Mouse (Mus musculus) midbrain, embryonic 11.5 days (tissue): ENCODE results near the gene Gm47969. TPM values are rescaled to one million over a fixed set of nuclear protein-coding genes. Genes with fewer than 3 reads are reported as not detected.

Source experiments
- ATAC-seq: fragments of 200-750 bp; cut with Nextera tagmentation; 2 replicates; pipeline ENCODE4 v1.8.0; 2017; ENCODE audit warnings: moderate TSS enrichment, moderate library complexity; ENCODE audit not compliant: low FRiP score
- DNase-seq: peaks from one replicate; pipeline ENCODE4 v3.0.0; 2015; ENCODE audit warnings: low spot score; ENCODE audit errors: missing footprints
- H3K27ac ChIP-seq: fragments of 300-500 bp; sonication (generic); 2 replicates; pipeline ENCODE4 v1.5.1; 2014; ENCODE audit warnings: low read depth, low read length
- H3K27me3 ChIP-seq: fragments of 300-500 bp; sonication (generic); 2 replicates; pipeline ENCODE4 v1.6.1; 2014; ENCODE audit warnings: mild to moderate bottlenecking, low read length, moderate library complexity, mixed read lengths; ENCODE audit not compliant: control insufficient read depth, insufficient read depth
- H3K36me3 ChIP-seq: fragments of 300-500 bp; sonication (generic); 2 replicates; pipeline ENCODE4 v1.6.1; 2014; ENCODE audit warnings: mild to moderate bottlenecking, low read length, moderate library complexity, mixed read lengths; ENCODE audit not compliant: control insufficient read depth, insufficient read depth
- H3K4me1 ChIP-seq: fragments of 300-500 bp; sonication (generic); 2 replicates; pipeline ENCODE4 v1.6.1; 2014; ENCODE audit warnings: low read length; ENCODE audit not compliant: control insufficient read depth, insufficient read depth
- H3K4me2 ChIP-seq: fragments of 300-500 bp; sonication (generic); 2 replicates; pipeline ENCODE4 v1.6.1; 2014; ENCODE audit warnings: mild to moderate bottlenecking, moderate library complexity
- H3K4me3 ChIP-seq: fragments of 300-500 bp; sonication (generic); 2 replicates; pipeline ENCODE4 v1.5.1; 2014; ENCODE audit warnings: low read depth, low read length
- H3K9ac ChIP-seq: fragments of 300-500 bp; sonication (generic); 2 replicates; pipeline ENCODE4 v1.6.1; 2014; ENCODE audit warnings: low read length
- H3K9me3 ChIP-seq: fragments of 300-500 bp; sonication (generic); 2 replicates; pipeline ENCODE4 v1.6.1; 2016; ENCODE audit warnings: low read length; ENCODE audit not compliant: control insufficient read depth
- WGBS: fragments of 180-500 bp; shearing (Covaris S2); extraction: QIAGEN DNeasy Blood & Tissue Kit; methylation state at CpG from one replicate; pipeline ENCODE4 v1.1.7; 2014; 5-methylcytosine and 5-hydroxymethylcytosine counted together
- polyA plus RNA-seq: library from polyadenylated mRNA; unstranded; fragments of >200 nt; fragmentation: Nextera tagmentation; extraction: Ambion mirVana; gene quantifications from 2 replicates; pipeline ENCODE4 v1.2.1, GENCODE M21; 2014

Gm47969 gene
- polyA plus RNA-seq, 1 experiment from 2014 or later = not detected

DNA sequence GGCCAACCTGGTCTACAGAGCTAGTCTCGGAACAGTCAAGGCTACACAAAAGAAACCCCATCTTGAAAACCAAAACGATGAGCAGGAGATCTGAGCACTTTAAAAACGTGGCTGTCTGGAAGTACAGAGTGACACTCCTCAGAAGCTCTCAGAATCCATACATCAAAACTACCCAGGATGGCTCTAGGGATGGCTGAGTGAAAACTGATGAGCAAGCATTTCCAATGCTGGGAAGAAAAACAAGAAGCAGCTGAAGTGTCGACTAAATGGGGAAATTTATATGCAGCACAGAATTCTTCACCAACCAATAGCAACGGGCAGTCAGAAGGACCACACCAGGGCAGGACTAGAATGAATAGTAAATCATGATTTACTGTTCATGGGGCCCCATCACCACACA lies 10.2 kb upstream of the Gm47969 start:
- no peak overlapping the region for H3K4me2 ChIP-seq

DNA sequence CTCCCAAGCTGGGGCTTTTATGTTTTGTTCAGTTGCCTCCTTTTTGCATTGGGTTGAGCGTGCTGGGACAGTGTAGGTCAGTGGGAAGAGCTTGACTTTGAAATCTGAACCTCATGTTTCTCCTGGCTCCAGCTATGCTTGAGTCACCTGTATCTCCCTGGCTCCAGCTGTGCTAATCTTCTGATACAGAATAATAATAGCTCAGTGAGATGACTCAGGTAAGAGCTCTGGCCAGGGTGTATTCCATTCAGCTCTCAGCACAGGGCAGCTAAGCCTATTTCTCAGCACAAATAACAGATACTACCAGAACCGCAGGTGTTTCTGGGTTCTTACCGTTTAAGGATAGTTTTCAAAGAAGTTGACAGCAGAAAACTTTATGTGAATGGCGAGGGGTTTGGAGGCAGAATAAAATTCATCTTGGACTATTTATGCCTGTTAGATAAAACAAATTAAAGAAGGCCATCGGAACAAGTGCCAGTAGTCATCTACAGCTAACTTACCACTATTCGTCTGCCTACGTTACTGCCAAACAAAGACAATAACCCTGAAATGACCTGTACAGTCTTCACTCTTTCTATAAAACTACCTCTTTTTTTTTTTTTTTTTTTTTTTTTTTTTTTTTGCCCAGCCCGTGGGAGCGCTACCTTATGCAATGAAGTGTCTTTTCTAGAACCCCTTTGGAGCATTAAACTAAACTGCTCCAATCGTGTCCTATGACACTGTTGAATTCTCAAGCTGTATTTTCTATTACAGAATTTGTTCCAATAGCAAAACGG lies 7.7 kb upstream of the Gm47969 start:
- no peak overlapping the region for H3K27ac ChIP-seq
- H3K4me2 ChIP-seq = no peak overlapping the region
- ATAC-seq = no peak
- no peak for DNase-seq
- H3K9ac ChIP-seq = no peak overlapping the region
- H3K9me3 ChIP-seq = no peaks in the 10 kb centered on the region
- H3K4me3 ChIP-seq = no peak overlapping the region
- 66% methylated on average over 11 of the region's 11 CpGs for WGBS
- no peaks in the 10 kb centered on the region for H3K27me3 ChIP-seq
- H3K36me3 ChIP-seq = no peaks in the 10 kb centered on the region
- no peaks in the 10 kb centered on the region for H3K4me1 ChIP-seq

More for the DNA sequence above, 10.2 kb upstream of the Gm47969 start:
- DNase-seq (no peak), ATAC-seq (no peak)
- Histone ChIP-seq H3K4me3 (no peak overlapping the region), H3K9me3 (no peaks in the 10 kb centered on the region), H3K27ac (no peak overlapping the region), H3K36me3 (no peaks in the 10 kb centered on the region), H3K9ac (no peak overlapping the region), H3K4me1 (no peaks in the 10 kb centered on the region), H3K27me3 (no peaks in the 10 kb centered on the region)
- 75% methylated on average over 5 of the region's 5 CpGs for WGBS

GRCm38 (mm10) chr1:83038109-83038672 lies 6.5 kb upstream of the Gm47969 start, which contains the start of gene Slc19a3:
Gene Slc19a3, minus strand, starts transcription at chr1:83038448.
- H3K4me2 ChIP-seq = peak within 1 kb of the TSS; percentile 67
- H3K9me3 ChIP-seq = no peaks in the 10 kb centered on the region
- H3K9ac ChIP-seq = peak within 1 kb of the TSS; percentile 60
- H3K27ac ChIP-seq = no peak within 1 kb of the TSS
- peak within 1 kb of the TSS; percentile 42 for H3K4me3 ChIP-seq
- H3K36me3 ChIP-seq = no peaks in the 10 kb centered on the region
- no peaks in the 10 kb centered on the region for H3K4me1 ChIP-seq
- ATAC-seq = peak; percentile 93
- DNase-seq = peak; percentile 92
- H3K27me3 ChIP-seq = no peaks in the 10 kb centered on the region
- WGBS = under 1% methylated on average over 25 of the region's 25 CpGs

GRCm38 (mm10) chr1:83039080-83039479 lies 5.7 kb upstream of the Gm47969 start:
- H3K9me3 ChIP-seq = no peaks in the 10 kb centered on the region
- no peak overlapping the region for H3K9ac ChIP-seq
- DNase-seq = no peak
- H3K36me3 ChIP-seq = no peaks in the 10 kb centered on the region
- whole genome bisulfite sequencing = 82% methylated on average over 4 of the region's 4 CpGs
- no peaks in the 10 kb centered on the region for H3K27me3 ChIP-seq
- no peak overlapping the region for H3K4me3 ChIP-seq
- ATAC-seq = 0 out of 2 replicates have a peak, but pooled peaks have one; percentile 9
- no peaks in the 10 kb centered on the region for H3K4me1 ChIP-seq
- H3K4me2 ChIP-seq = no peak overlapping the region
- no peak overlapping the region for H3K27ac ChIP-seq

- WGBS = 96% methylated on average over 2 of the region's 2 CpGs
- Histone ChIP-seq H3K9ac (no peak within 1 kb of the TSS), H3K4me3 (no peak within 1 kb of the TSS), H3K4me1 (no peaks in the 10 kb centered on the region), H3K27ac (no peak within 1 kb of the TSS), H3K36me3 (no peaks in the 10 kb centered on the region), H3K4me2 (no peak within 1 kb of the TSS), H3K9me3 (no peaks in the 10 kb centered on the region), H3K27me3 (no peaks in the 10 kb centered on the region)
- no peak for ATAC-seq
- DNase-seq = no peak
Measured at GRCm38 (mm10) chr1:83042380-83042779, 2.4 kb upstream of the Gm47969 start, which contains the start of gene Krtap28-10. Gene Krtap28-10, minus strand, starts transcription at chr1:83042480.

DNA sequence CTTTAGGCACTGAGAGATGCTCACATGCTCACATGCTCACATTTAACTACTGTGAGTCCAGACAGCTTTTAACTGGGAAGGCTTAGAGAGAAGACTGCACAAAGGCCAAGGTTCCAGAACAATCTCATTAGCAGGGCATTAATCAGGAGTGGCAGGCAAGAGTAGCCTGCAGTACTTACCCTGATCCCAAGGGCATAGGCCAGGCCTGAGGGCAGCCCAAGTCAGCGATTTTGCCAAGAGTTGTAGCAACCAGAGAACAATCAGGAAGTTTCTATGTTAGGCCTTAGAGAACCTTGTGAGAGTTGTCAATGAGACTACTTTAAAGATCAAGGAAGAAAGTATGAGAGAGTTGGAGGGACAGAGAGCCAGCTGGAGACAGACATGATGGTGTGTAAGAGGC lies 13.7 kb downstream of the Gm47969 start:
- Histone ChIP-seq H3K4me1 (no peaks in the 10 kb centered on the region), H3K27me3 (no peaks in the 10 kb centered on the region), H3K4me2 (no peak overlapping the region), H3K4me3 (no peak overlapping the region), H3K9me3 (no peaks in the 10 kb centered on the region), H3K27ac (no peak overlapping the region), H3K36me3 (no peaks in the 10 kb centered on the region), H3K9ac (no peak overlapping the region)
- ATAC-seq (no peak), DNase-seq (no peak)
- WGBS = 58% methylated on average over 1 of the region's 1 CpGs

- WGBS = 89% methylated on average over 9 of the region's 9 CpGs
Measured at GRCm38 (mm10) chr1:83059278-83059677, 14.5 kb downstream of the Gm47969 start, which contains the start of gene A030005K14Rik. Gene A030005K14Rik, minus strand, starts transcription at chr1:83059378.

GRCm38 (mm10) chr1:83060643-83061042 lies 15.9 kb downstream of the Gm47969 start, which contains the start of gene Krtap28-13:
Gene Krtap28-13, plus strand, starts transcription at chr1:83060930.
- no peaks in the 10 kb centered on the region for H3K36me3 ChIP-seq
- DNase-seq (no peak), ATAC-seq (no peak)
- WGBS = 87% methylated on average over 4 of the region's 4 CpGs
- no peak within 1 kb of the TSS for H3K4me3 ChIP-seq
- no peak within 1 kb of the TSS for H3K9ac ChIP-seq
- H3K4me2 ChIP-seq = no peak within 1 kb of the TSS
- no peaks in the 10 kb centered on the region for H3K4me1 ChIP-seq
- no peaks in the 10 kb centered on the region for H3K9me3 ChIP-seq
- no peak within 1 kb of the TSS for H3K27ac ChIP-seq
- H3K27me3 ChIP-seq = no peaks in the 10 kb centered on the region

More at GRCm38 (mm10) chr1:83059278-83059677, 14.5 kb downstream of the Gm47969 start, which contains the start of gene A030005K14Rik:
- H3K4me3 ChIP-seq = no peak within 1 kb of the TSS
- no peaks in the 10 kb centered on the region for H3K27me3 ChIP-seq
- DNase-seq (no peak), ATAC-seq (no peak)
- H3K9ac ChIP-seq = no peak within 1 kb of the TSS
- H3K4me1 ChIP-seq = no peaks in the 10 kb centered on the region
- no peak within 1 kb of the TSS for H3K4me2 ChIP-seq
- no peak within 1 kb of the TSS for H3K27ac ChIP-seq
- H3K9me3 ChIP-seq = no peaks in the 10 kb centered on the region
- H3K36me3 ChIP-seq = no peaks in the 10 kb centered on the region

- Histone ChIP-seq H3K4me2 (no peak overlapping the region), H3K4me1 (no peaks in the 10 kb centered on the region), H3K9me3 (no peaks in the 10 kb centered on the region), H3K9ac (no peak overlapping the region), H3K27ac (no peak overlapping the region), H3K27me3 (no peaks in the 10 kb centered on the region), H3K4me3 (no peak overlapping the region), H3K36me3 (no peaks in the 10 kb centered on the region)
- DNase-seq = peak; percentile 89
- 26% methylated on average over 3 of the region's 3 CpGs for WGBS
- 0 out of 2 replicates have a peak, but pooled peaks have one; percentile 11 for ATAC-seq
Measured at GRCm38 (mm10) chr1:83064851-83065250, 20.1 kb downstream of the Gm47969 start.
